Mouse (Mus musculus) monocyte, adult 5-6 weeks (primary cell): ENCODE measurements at regions not wholly inside any gene's neighbourhood (a gene's known extent, or its start where the extent isn't known, plus 50 kb on each side); places are given as distances from the start of the nearest gene placed in this dataset.

Source experiments
- ATAC-seq: fragments of 153-309, 156-312 bp; replicated peaks from 2 replicates; pipeline ENCODE4 v1.8.0; 2017; ENCODE audit warnings: mild to moderate bottlenecking; ENCODE audit not compliant: low TSS enrichment, insufficient number of reproducible peaks, severe bottlenecking, poor library complexity, low FRiP score

- ATAC-seq = no peak
These were observed 186.1 kb downstream of the Cdc5l start for GRCm38 (mm10) chr17:45247142-45248137.

GRCm38 (mm10) chr17:45244870-45245269, 188.7 kb downstream of the Cdc5l start:
- ATAC-seq = no peak

GRCm38 (mm10) chr17:45243103-45243502, 190.4 kb downstream of the Cdc5l start:
- no peak for ATAC-seq

GRCm38 (mm10) chr17:45242076-45242475, 191.5 kb downstream of the Cdc5l start:
- ATAC-seq = no peak

- ATAC-seq = no peak
These were observed 192.5 kb downstream of the Cdc5l start for GRCm38 (mm10) chr17:45240963-45241543.

- no peak for ATAC-seq
These were observed 193.0 kb downstream of the Cdc5l start for GRCm38 (mm10) chr17:45240545-45240944.

GRCm38 (mm10) chr17:45237246-45237645, 196.3 kb downstream of the Cdc5l start:
- no peak for ATAC-seq

- no peak for ATAC-seq
These were observed 198.1 kb downstream of the Cdc5l start for GRCm38 (mm10) chr17:45235401-45235800.

GRCm38 (mm10) chr17:45232874-45233273, 200.7 kb downstream of the Cdc5l start:
- ATAC-seq = no peak

GRCm38 (mm10) chr17:45227190-45227589, 206.3 kb downstream of the Cdc5l start:
- no peak for ATAC-seq

GRCm38 (mm10) chr17:45226486-45226885, 207.1 kb downstream of the Cdc5l start:
- ATAC-seq = no peak

GRCm38 (mm10) chr17:45221625-45222024, 211.9 kb downstream of the Cdc5l start:
- ATAC-seq = no peak

- no peak for ATAC-seq
These were observed 216.4 kb downstream of the Cdc5l start for GRCm38 (mm10) chr17:45217126-45217525.

GRCm38 (mm10) chr17:45215067-45216049, 218.2 kb downstream of the Cdc5l start:
- no peak for ATAC-seq

- no peak for ATAC-seq
These were observed 222.6 kb downstream of the Cdc5l start for GRCm38 (mm10) chr17:45210984-45211383.

GRCm38 (mm10) chr17:45209387-45209663, 224.2 kb downstream of the Cdc5l start:
- no peak for ATAC-seq

GRCm38 (mm10) chr17:45208596-45209386, 224.7 kb downstream of the Cdc5l start:
- ATAC-seq = no peak

GRCm38 (mm10) chr17:45195779-45196178, 237.8 kb downstream of the Cdc5l start:
- ATAC-seq = no peak
